Mouse (Mus musculus): ENCODE results near the gene 1190007I07Rik.
A peak's percentile ranks its signal among the peaks of the same experiment; 100 is the strongest.

1190007I07Rik gene

GRCm38 (mm10) chr10:82622671-82623552 is at the start of gene 1190007I07Rik:
TSS of gene 1190007I07Rik (minus strand) at chr10:82623228.
- DNase-seq (ENCODE audit: low read depth), result peak; percentile 62

- no peak for DNase-seq (ENCODE audit: low read depth)
Observed at GRCm38 (mm10) chr10:82670205-82670604, 47.2 kb upstream of the 1190007I07Rik start.

- peak; percentile 65 for DNase-seq (ENCODE audit: low read depth)
Observed at GRCm38 (mm10) chr10:82666436-82667234, 43.6 kb upstream of the 1190007I07Rik start.

- no peak for DNase-seq (ENCODE audit: low read depth)
Observed at GRCm38 (mm10) chr10:82665951-82666350, 42.9 kb upstream of the 1190007I07Rik start.

- DNase-seq (ENCODE audit: low read depth), result no peak
Observed at GRCm38 (mm10) chr10:82663289-82663688, 40.3 kb upstream of the 1190007I07Rik start.

- no peak for DNase-seq (ENCODE audit: low read depth)
Observed at GRCm38 (mm10) chr10:82662267-82662990, 39.4 kb upstream of the 1190007I07Rik start.

- no peak for DNase-seq (ENCODE audit: low read depth)
Observed at GRCm38 (mm10) chr10:82661820-82662219, 38.8 kb upstream of the 1190007I07Rik start.

- no peak for DNase-seq (ENCODE audit: low read depth)
Observed at GRCm38 (mm10) chr10:82654581-82654980, 31.6 kb upstream of the 1190007I07Rik start.

- DNase-seq (ENCODE audit: low read depth), result no peak
Observed at GRCm38 (mm10) chr10:82652625-82653024, 29.6 kb upstream of the 1190007I07Rik start.

GRCm38 (mm10) chr10:82651221-82651620 is 28.2 kb upstream of the 1190007I07Rik start:
- DNase-seq (ENCODE audit: low read depth), result no peak

- DNase-seq (ENCODE audit: low read depth), result no peak
Observed at GRCm38 (mm10) chr10:82647205-82647811, 24.3 kb upstream of the 1190007I07Rik start.

- no peak for DNase-seq (ENCODE audit: low read depth)
Observed at GRCm38 (mm10) chr10:82646083-82646482, 23.1 kb upstream of the 1190007I07Rik start.

GRCm38 (mm10) chr10:82641481-82641880 is 18.5 kb upstream of the 1190007I07Rik start:
- no peak for DNase-seq (ENCODE audit: low read depth)

- no peak for DNase-seq (ENCODE audit: low read depth)
Observed at GRCm38 (mm10) chr10:82639032-82639698, 16.1 kb upstream of the 1190007I07Rik start.

GRCm38 (mm10) chr10:82636321-82636720 is 13.3 kb upstream of the 1190007I07Rik start:
- no peak for DNase-seq (ENCODE audit: low read depth)

GRCm38 (mm10) chr10:82634348-82634747 is 11.3 kb upstream of the 1190007I07Rik start:
- no peak for DNase-seq (ENCODE audit: low read depth)

GRCm38 (mm10) chr10:82632496-82633280 is 9.7 kb upstream of the 1190007I07Rik start:
- DNase-seq (ENCODE audit: low read depth), result no peak

GRCm38 (mm10) chr10:82631133-82631532 is 8.1 kb upstream of the 1190007I07Rik start:
- no peak for DNase-seq (ENCODE audit: low read depth)

GRCm38 (mm10) chr10:82630497-82630896 is 7.5 kb upstream of the 1190007I07Rik start:
- DNase-seq (ENCODE audit: low read depth), result no peak

GRCm38 (mm10) chr10:82629586-82630255 is 6.7 kb upstream of the 1190007I07Rik start, which contains the start of gene Tdg:
TSS of gene Tdg (plus strand) at chr10:82629828.
- DNase-seq (ENCODE audit: low read depth), result peak; percentile 78

Measured in fibroblast of lung, adult 2 months (primary cell).